Mouse (Mus musculus) thymus, postnatal 0 days (tissue): ENCODE results near the gene Appl2. TPM values are rescaled to one million over a fixed set of nuclear protein-coding genes. Genes with fewer than 3 reads are reported as not detected.
"Not testable (repeated sequence)": the region's sequence is repeated elsewhere in the genome, so short reads cannot be mapped to it uniquely, and the experiment has no call there.

Experiments used
- DNase-seq: peaks from one replicate; pipeline ENCODE4 v3.0.0-alpha.2; 2015; ENCODE audit warnings: low spot score
- polyA plus RNA-seq: library from polyadenylated mRNA; unstranded; fragments of >200 nt; fragmentation: Nextera tagmentation; extraction: Ambion mirVana; gene quantifications from 2 replicates; pipeline ENCODE4 v1.2.1, GENCODE M21; 2015

Gene Appl2
- polyA plus RNA-seq, result 7.5 and 9.3 TPM in 2 replicates

GRCm38 (mm10) chr10:83648131-83649020, at the start of gene Appl2:
TSS of gene Appl2 (minus strand) at chr10:83648738.
- DNase-seq, result peak; percentile 51

GRCm38 (mm10) chr10:83696226-83696625, 47.7 kb upstream of the Appl2 start:
- no peak for DNase-seq

GRCm38 (mm10) chr10:83692175-83692895, 43.8 kb upstream of the Appl2 start:
- no peak for DNase-seq

GRCm38 (mm10) chr10:83688215-83688614, 39.7 kb upstream of the Appl2 start:
- DNase-seq, result no peak

- DNase-seq, result no peak
Measured at GRCm38 (mm10) chr10:83681334-83681733, 32.8 kb upstream of the Appl2 start.

- DNase-seq, result no peak
Measured at GRCm38 (mm10) chr10:83666556-83666955, 18.0 kb upstream of the Appl2 start.

GRCm38 (mm10) chr10:83661925-83662324, 13.4 kb upstream of the Appl2 start:
- no peak for DNase-seq

- no peak for DNase-seq
Measured at GRCm38 (mm10) chr10:83660605-83661004, 12.1 kb upstream of the Appl2 start.

- DNase-seq, result no peak
Measured at GRCm38 (mm10) chr10:83654591-83654990, 6.1 kb upstream of the Appl2 start.

GRCm38 (mm10) chr10:83652205-83652866, 3.8 kb upstream of the Appl2 start:
- DNase-seq, result not testable (repeated sequence)

- no peak for DNase-seq
Measured at GRCm38 (mm10) chr10:83649037-83649436, 499 bp upstream of the Appl2 start.

- DNase-seq, result no peak
Measured at GRCm38 (mm10) chr10:83646351-83646885, 2.1 kb downstream of the Appl2 start.

- no peak for DNase-seq
Measured at GRCm38 (mm10) chr10:83645716-83645990, 2.9 kb downstream of the Appl2 start.

GRCm38 (mm10) chr10:83644865-83645715, 3.4 kb downstream of the Appl2 start:
- DNase-seq, result no peak

- peak; percentile 17 for DNase-seq
Measured at GRCm38 (mm10) chr10:83644167-83644566, 4.4 kb downstream of the Appl2 start.

- no peak for DNase-seq
Measured at GRCm38 (mm10) chr10:83641641-83642040, 6.9 kb downstream of the Appl2 start.

- no peak for DNase-seq
Measured at GRCm38 (mm10) chr10:83639881-83640386, 8.6 kb downstream of the Appl2 start.

- no peak for DNase-seq
Measured at GRCm38 (mm10) chr10:83637295-83637694, 11.2 kb downstream of the Appl2 start.

- DNase-seq, result no peak
Measured at GRCm38 (mm10) chr10:83636191-83636590, 12.3 kb downstream of the Appl2 start.

- peak; percentile 39 for DNase-seq
Measured at GRCm38 (mm10) chr10:83634461-83634860, 14.1 kb downstream of the Appl2 start.
